Mouse (Mus musculus) C2C12 (cell line): ENCODE data around the gene Tpsg1.

Experiments used
- CEBPB ChIP-seq: IDR thresholded peaks from one replicate; pipeline ENCODE4 v1.6.1; 2011; ENCODE audit warnings: low read depth, mild to moderate bottlenecking, control low read depth, moderate library complexity
- CTCF ChIP-seq: IDR thresholded peaks from one replicate; pipeline ENCODE4 v1.5.1; 2011; ENCODE audit not compliant: control insufficient read depth, insufficient read depth, insufficient read length
- MAX ChIP-seq: IDR thresholded peaks from one replicate; pipeline ENCODE4 v1.6.1; 2011; ENCODE audit warnings: mild to moderate bottlenecking, control low read depth
- MYOD1 ChIP-seq: IDR thresholded peaks from one replicate; pipeline ENCODE4 v1.6.1; 2011; ENCODE audit warnings: low read depth; ENCODE audit not compliant: control insufficient read depth, insufficient read length
- USF1 ChIP-seq: IDR thresholded peaks from one replicate; pipeline ENCODE4 v1.6.1; 2011; ENCODE audit warnings: low read depth, mild to moderate bottlenecking, control low read depth, moderate library complexity

DNA sequence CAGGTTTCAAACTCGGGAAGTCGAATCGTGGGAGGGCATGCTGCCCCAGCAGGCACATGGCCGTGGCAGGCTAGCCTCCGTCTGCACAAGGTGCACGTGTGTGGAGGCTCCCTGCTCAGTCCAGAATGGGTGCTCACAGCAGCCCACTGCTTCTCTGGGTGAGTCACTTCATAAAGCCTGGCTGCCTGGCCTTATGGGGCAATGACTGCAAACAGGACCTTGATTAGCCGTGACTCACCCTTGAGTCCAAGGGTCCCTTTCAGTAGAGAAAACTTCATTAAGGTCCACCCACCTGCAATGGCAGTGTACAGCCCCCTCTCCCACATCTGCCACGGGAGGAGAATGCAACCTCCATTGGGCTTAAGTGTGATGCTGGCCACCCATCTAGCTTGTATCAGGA is 3.4 kb downstream of the Tpsg1 start:
- TF ChIP-seq MYOD1 (no peak), CTCF (no peak), MAX (no peak), USF1 (no peak), CEBPB (no peak)
